9 mouse cellular contexts compared by ENCODE assay signal in genomic region chr6:128398996-128399395, GRCm38 (mm10). TPM values are rescaled to one million over a fixed set of nuclear protein-coding genes. Genes with fewer than 3 reads are reported as not detected.
DNase-seq lines count a peak whose midpoint lies in the region; ATAC-seq and TF ChIP-seq lines count a peak whose summit lies in the region.
"Had no signal": no experiment of that assay in that cellular context is flagged by ENCODE, and none has a peak within 500 bp of the region (broad histone marks: within the 10 kb centered on the region; RNA-seq: fewer than 3 reads in every experiment).

TSS of gene Nrip2 (plus strand) at chr6:128399296.

- H3K4me3 ChIP-seq in kidney, embryonic 15.5 days (replicated peaks), result peak within 1 kb of the TSS; percentile 41
- peak within 1 kb of the TSS; percentile 28; the same call in 1 of the 2 replicates for H3K4me3 ChIP-seq in embryonic facial prominence, embryonic 10.5 days
- peak within 1 kb of the TSS; percentile 16; the same call in 1 of the 2 replicates for H3K4me3 ChIP-seq in hindbrain, embryonic 10.5 days
- peak within 1 kb of the TSS; percentile 5 for H3K4me3 ChIP-seq in liver, postnatal 0 days (ENCODE audit: low read depth, low read length)

- peak within 1 kb of the TSS; percentile 40 for H3K9ac ChIP-seq in kidney, embryonic 15.5 days
- H3K9ac ChIP-seq in liver, postnatal 0 days (replicated peaks), result no peak within 1 kb of the TSS

- no peak for ATAC-seq in kidney, embryonic 15.5 days (replicated peaks; ENCODE audit: low FRiP score)
- no peak for ATAC-seq in liver, postnatal 0 days
- ATAC-seq in granulocyte monocyte progenitor cell, adult 5-6 weeks (replicated peaks; ENCODE audit: poor library complexity, severe bottlenecking), result no peak

- H3K27me3 ChIP-seq in kidney, embryonic 15.5 days, result no peaks in the 10 kb centered on the region
- H3K27me3 ChIP-seq in embryonic facial prominence, embryonic 10.5 days (replicated peaks; ENCODE audit: low read depth, poor library complexity, severe bottlenecking), result no peaks in the 10 kb centered on the region
- H3K27me3 ChIP-seq in hindbrain, embryonic 10.5 days (ENCODE audit: insufficient read depth, poor library complexity, severe bottlenecking), result no peaks in the 10 kb centered on the region
- no peaks in the 10 kb centered on the region for H3K27me3 ChIP-seq in liver, postnatal 0 days (ENCODE audit: insufficient read depth, low read length)

- TF ChIP-seq CTCF in liver, postnatal 0 days (IDR thresholded peaks at IDR 0.05; ENCODE audit: low read depth), result no peak

- H3K9me3 ChIP-seq in kidney, embryonic 15.5 days (replicated peaks), result no peaks in the 10 kb centered on the region
- H3K9me3 ChIP-seq in embryonic facial prominence, embryonic 10.5 days, result no peaks in the 10 kb centered on the region
- no peaks in the 10 kb centered on the region for H3K9me3 ChIP-seq in hindbrain, embryonic 10.5 days
- H3K9me3 ChIP-seq in liver, postnatal 0 days (ENCODE audit: low read length), result no peaks in the 10 kb centered on the region

- no peak for DNase-seq in kidney, postnatal 10 days
- no peak for DNase-seq in embryonic facial prominence, embryonic 10.5 days (ENCODE audit: low spot score)
- DNase-seq in hindbrain, embryonic 10.5 days (ENCODE audit: low spot score), result no peak
- DNase-seq in liver, postnatal 0 days, result no peak
- DNase-seq in urinary bladder, postnatal 4 days (ENCODE audit: low spot score in 2 of 2), result no peak
- DNase-seq in frontal cortex, postnatal 14 days (ENCODE audit: low spot score in 2 of 2), result no peak

- H3K4me2 ChIP-seq in kidney, embryonic 15.5 days, result peak within 1 kb of the TSS; percentile 63
- peak within 1 kb of the TSS; percentile 51 for H3K4me2 ChIP-seq in liver, postnatal 0 days (ENCODE audit: low read depth, low read length)

- peaks cover 39% of the 10 kb centered on the region for H3K4me1 ChIP-seq in kidney, embryonic 15.5 days
- H3K4me1 ChIP-seq in embryonic facial prominence, embryonic 10.5 days, result peaks cover 10% of the 10 kb centered on the region
- peaks cover 16% of the 10 kb centered on the region for H3K4me1 ChIP-seq in hindbrain, embryonic 10.5 days (replicated peaks)
- no peaks in the 10 kb centered on the region for H3K4me1 ChIP-seq in liver, postnatal 0 days (ENCODE audit: insufficient read depth)

- no peak for TF ChIP-seq EP300 in liver, postnatal 0 days (IDR thresholded peaks at IDR 0.05; ENCODE audit: low read depth)

- peak within 1 kb of the TSS; percentile 86 for H3K27ac ChIP-seq in kidney, embryonic 15.5 days
- H3K27ac ChIP-seq in embryonic facial prominence, embryonic 10.5 days (replicated peaks), result peak within 1 kb of the TSS; percentile 48; the same call in 1 of the 2 replicates
- peak within 1 kb of the TSS; percentile 64 for H3K27ac ChIP-seq in hindbrain, embryonic 10.5 days
- 0 out of 2 replicates have a peak within 1 kb of the TSS, but pooled peaks have one; percentile 51 for H3K27ac ChIP-seq in liver, postnatal 0 days (ENCODE audit: low read depth)

- WGBS in kidney, embryonic 15.5 days, result 54% methylated on average over 3 of the region's 3 CpGs
- 81% methylated on average over 3 of the region's 3 CpGs for WGBS in embryonic facial prominence, embryonic 10.5 days
- WGBS in hindbrain, embryonic 10.5 days, result 77% methylated on average over 3 of the region's 3 CpGs
- WGBS in liver, postnatal 0 days (ENCODE audit: insufficient replicate concordance), result 74% methylated on average over 3 of the region's 3 CpGs

- no peaks in the 10 kb centered on the region for H3K36me3 ChIP-seq in kidney, embryonic 15.5 days
- no peaks in the 10 kb centered on the region for H3K36me3 ChIP-seq in embryonic facial prominence, embryonic 10.5 days (replicated peaks)
- no peaks in the 10 kb centered on the region for H3K36me3 ChIP-seq in hindbrain, embryonic 10.5 days
- no peaks in the 10 kb centered on the region for H3K36me3 ChIP-seq in liver, postnatal 0 days (replicated peaks; ENCODE audit: insufficient read depth, low read length)

RNA-seq across cellular contexts. Expression of gene Nrip2, which starts in this region (rescaled TPM):
- polyA plus RNA-seq in kidney, embryonic 15.5 days (2015; fragmentation: Nextera tagmentation; extraction: Ambion mirVana), result 18.8 and 20.1 TPM in 2 replicates
- polyA plus RNA-seq in embryonic facial prominence, embryonic 10.5 days (2016; fragmentation: Nextera tagmentation; extraction: Ambion mirVana), result 2.0 and 2.2 TPM in 2 replicates
- polyA plus RNA-seq in hindbrain, embryonic 10.5 days (2016; fragmentation: Nextera tagmentation; extraction: Ambion mirVana), result 2.5 and 3.3 TPM in 2 replicates
- 0.42 and 0.45 TPM in 2 replicates for polyA plus RNA-seq in liver, postnatal 0 days (2015; fragmentation: Nextera tagmentation; extraction: Ambion mirVana)
- not detected in 2 replicates for total RNA-seq in granulocyte monocyte progenitor cell, adult 5-6 weeks (2014; fragmentation: Nextera tagmentation)
- total RNA-seq in granulocyte monocyte progenitor cell, adult 5-6 weeks (2017), result not detected in 2 replicates
- total RNA-seq: hematopoietic stem cell, adult 5-6 weeks had no signal
